Mouse (Mus musculus) hindbrain, embryonic 10.5 days (tissue): Measurements from ENCODE around the gene Igdcc3. TPM values are rescaled to one million over a fixed set of nuclear protein-coding genes. Genes with fewer than 3 reads are reported as not detected.
"Not testable (repeated sequence)": the region's sequence is repeated elsewhere in the genome, so short reads cannot be mapped to it uniquely, and the experiment has no call there.

ENCODE experiments used
- DNase-seq: peaks from one replicate; pipeline ENCODE4 v3.0.0-alpha.2; 2017; ENCODE audit warnings: low spot score
- H3K27ac ChIP-seq: fragments of 300-500 bp; sonication (generic); 2 replicates; pipeline ENCODE4 v1.5.1; 2016; ENCODE audit warnings: mild to moderate bottlenecking, moderate library complexity
- H3K27me3 ChIP-seq: fragments of 300-500 bp; sonication (generic); 2 replicates; pipeline ENCODE4 v1.6.1; 2016; ENCODE audit warnings: mild to moderate bottlenecking; ENCODE audit not compliant: poor library complexity, insufficient read depth, severe bottlenecking
- H3K36me3 ChIP-seq: fragments of 300-500 bp; sonication (generic); 2 replicates; pipeline ENCODE4 v1.6.1; 2016; ENCODE audit warnings: mild to moderate bottlenecking, moderate library complexity
- H3K4me1 ChIP-seq: fragments of 300-500 bp; sonication (generic); replicated peaks from 2 replicates; pipeline ENCODE4 v1.6.1; 2016; ENCODE audit warnings: mild to moderate bottlenecking
- H3K4me3 ChIP-seq: fragments of 300-500 bp; sonication (generic); 2 replicates; pipeline ENCODE4 v1.5.1; 2016; ENCODE audit warnings: mild to moderate bottlenecking, moderate library complexity
- H3K9me3 ChIP-seq: fragments of 300-500 bp; sonication (generic); 2 replicates; pipeline ENCODE4 v1.6.1; 2016; ENCODE audit warnings: mild to moderate bottlenecking, moderate library complexity
- WGBS: fragments of 180-500 bp; shearing (Covaris S2); methylation state at CpG from one replicate; pipeline ENCODE4 v1.1.7; 2016; 5-methylcytosine and 5-hydroxymethylcytosine counted together
- polyA plus RNA-seq: library from polyadenylated mRNA; unstranded; fragments of >200 nt; fragmentation: Nextera tagmentation; extraction: Ambion mirVana; gene quantifications from 2 replicates; pipeline ENCODE4 v1.2.1, GENCODE M21; 2016

The Igdcc3 gene
- polyA plus RNA-seq, 1 experiment from 2014 or later = 218 TPM

DNA sequence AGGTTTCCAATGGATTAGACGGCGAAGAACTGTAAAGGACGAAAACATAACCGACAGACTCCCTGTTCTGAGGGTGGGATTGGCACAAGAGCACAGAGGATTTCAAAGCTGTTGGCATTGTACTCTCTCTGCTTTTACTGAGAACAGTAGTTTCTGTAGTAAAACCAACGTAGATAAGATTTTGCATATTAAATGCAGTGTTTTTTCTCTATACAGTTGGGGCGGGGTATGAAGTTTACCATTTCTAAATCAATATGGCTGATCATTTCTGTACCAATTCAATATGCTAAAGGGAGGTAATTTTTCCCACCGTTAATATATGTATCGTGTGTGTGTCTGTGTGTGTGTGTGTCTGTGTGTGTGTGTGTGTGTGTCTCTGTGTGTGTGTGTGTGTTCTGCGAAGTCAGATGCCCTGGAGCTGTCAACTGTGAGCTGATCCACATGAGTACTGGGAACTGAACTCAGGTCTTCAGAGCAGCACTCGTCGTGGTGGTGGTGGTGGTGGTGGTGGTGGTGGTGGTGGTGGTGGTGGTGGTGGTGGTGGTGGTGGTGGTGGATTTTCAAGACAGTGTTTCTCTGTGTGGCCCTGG, 61.3 kb downstream of the Igdcc3 start:
- Histone ChIP-seq H3K36me3 (no peaks in the 10 kb centered on the region), H3K27me3 (no peaks in the 10 kb centered on the region), H3K9me3 (no peaks in the 10 kb centered on the region), H3K4me1 (peaks cover 10% of the 10 kb centered on the region), H3K27ac (peak overlapping the region; percentile 91), H3K4me3 (peak overlapping the region; percentile 52)
- WGBS = 36% methylated on average over 11 of the region's 11 CpGs
- DNase-seq = no peak

DNA sequence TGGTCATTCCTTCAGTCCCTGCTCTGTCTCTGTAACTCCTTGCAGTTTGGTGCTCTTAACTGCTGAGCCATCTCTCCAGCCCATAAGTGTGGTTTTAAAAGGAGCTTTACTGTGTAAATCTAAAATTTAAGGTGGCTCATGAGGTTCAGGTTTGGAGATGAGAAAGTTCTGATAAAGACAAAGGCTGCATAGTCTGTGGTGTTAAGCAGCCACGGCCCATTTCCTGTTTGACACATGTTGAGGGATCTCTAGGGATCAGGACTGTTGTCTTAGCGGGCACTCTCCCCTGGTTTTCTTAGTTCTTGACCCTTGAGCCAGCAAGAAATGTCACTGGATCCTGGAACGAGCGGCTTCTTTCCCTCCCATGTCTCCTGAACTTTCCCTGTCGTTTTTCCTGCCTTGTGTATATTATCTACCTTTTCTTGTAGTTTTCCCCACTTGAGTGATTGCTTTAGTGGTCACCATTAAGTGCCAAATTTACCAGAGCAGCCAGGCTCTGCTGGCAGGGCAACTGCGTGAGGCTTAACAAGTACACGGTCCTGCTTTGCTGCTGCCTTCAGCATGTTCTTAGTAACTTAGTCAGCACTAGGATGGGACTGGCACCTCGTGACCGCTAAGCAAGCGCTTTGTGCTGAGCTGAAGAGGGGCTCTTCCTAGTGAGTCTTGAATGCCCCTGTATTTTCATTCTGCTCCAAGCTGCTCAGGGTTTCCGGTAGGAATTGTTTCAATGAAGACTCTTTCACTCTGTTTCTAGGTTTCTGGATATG, 64.2 kb downstream of the Igdcc3 start:
- H3K4me3 ChIP-seq = no peak overlapping the region
- no peaks in the 10 kb centered on the region for H3K27me3 ChIP-seq
- WGBS = 68% methylated on average over 11 of the region's 11 CpGs
- no peak overlapping the region for H3K27ac ChIP-seq
- H3K9me3 ChIP-seq = no peaks in the 10 kb centered on the region
- no peaks in the 10 kb centered on the region for H3K36me3 ChIP-seq
- H3K4me1 ChIP-seq = peaks cover 5% of the 10 kb centered on the region; the same call in 1 of the 2 replicates
- DNase-seq = no peak

GRCm38 (mm10) chr9:65207041-65207815, 66.2 kb downstream of the Igdcc3 start:
- not testable (repeated sequence) for H3K9me3 ChIP-seq, H3K27ac ChIP-seq, H3K27me3 ChIP-seq, H3K36me3 ChIP-seq, H3K4me1 ChIP-seq, DNase-seq, H3K4me3 ChIP-seq
- 93% methylated on average over 9 of the region's 9 CpGs for WGBS

DNA sequence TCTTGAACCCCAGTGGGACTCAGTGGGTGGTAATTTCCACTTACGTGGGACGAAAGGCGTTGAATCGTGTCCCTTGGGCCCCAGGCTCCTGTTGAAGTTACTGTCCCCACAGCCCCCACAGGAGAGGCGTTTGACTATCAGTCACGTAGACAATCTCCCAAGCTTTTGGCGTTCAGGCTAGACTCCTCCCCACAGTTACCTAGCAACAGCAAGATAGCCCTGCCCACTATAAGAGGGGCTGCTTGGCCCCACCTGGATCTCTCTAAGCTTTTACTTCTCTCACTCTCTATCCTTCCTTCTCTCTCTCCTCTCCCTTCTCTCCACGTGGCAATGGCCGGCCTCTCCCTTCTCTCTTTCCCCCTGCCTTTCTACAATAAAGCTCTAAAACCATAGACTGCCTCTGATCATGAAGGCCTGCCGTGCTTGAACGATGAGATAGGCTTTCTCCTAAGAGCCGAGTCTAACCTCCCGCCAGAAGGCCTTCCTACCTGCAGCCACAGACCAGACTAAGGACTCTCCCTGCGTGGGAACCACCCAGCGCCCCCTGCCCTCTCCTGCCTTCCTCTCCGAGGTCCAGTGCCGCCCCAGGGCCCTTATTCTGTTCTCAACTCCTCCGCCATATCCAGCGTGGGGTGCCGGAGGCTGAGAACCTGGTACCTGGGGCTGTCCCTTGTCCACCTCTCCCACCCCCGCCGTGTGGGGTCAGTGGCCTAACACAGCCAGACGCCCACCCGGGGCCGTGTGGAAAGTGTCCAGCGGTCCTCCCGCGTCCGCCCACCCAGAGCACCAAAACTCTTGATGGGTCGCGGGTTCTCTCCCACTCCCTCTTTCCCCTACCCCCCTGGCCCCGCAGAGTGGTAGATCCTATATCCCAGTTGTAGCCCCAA, 67.5 kb downstream of the Igdcc3 start:
- Histone ChIP-seq H3K27me3 (no peaks in the 10 kb centered on the region), H3K27ac (no peak overlapping the region; the same call in 1 of the 2 replicates), H3K9me3 (no peaks in the 10 kb centered on the region), H3K36me3 (no peaks in the 10 kb centered on the region), H3K4me1 (peaks cover 3% of the 10 kb centered on the region; the same call in 1 of the 2 replicates), H3K4me3 (no peak overlapping the region)
- DNase-seq = no peak
- WGBS = 89% methylated on average over 32 of the region's 32 CpGs

GRCm38 (mm10) chr9:65211598-65211997, 70.6 kb downstream of the Igdcc3 start:
- DNase-seq = no peak
- H3K9me3 ChIP-seq = no peaks in the 10 kb centered on the region
- no peak overlapping the region for H3K4me3 ChIP-seq
- H3K27ac ChIP-seq = no peak overlapping the region
- WGBS = 46% methylated on average over 1 of the region's 1 CpGs
- peaks cover 23% of the 10 kb centered on the region for H3K4me1 ChIP-seq
- no peaks in the 10 kb centered on the region for H3K27me3 ChIP-seq
- no peaks in the 10 kb centered on the region for H3K36me3 ChIP-seq

- Histone ChIP-seq H3K9me3 (no peaks in the 10 kb centered on the region), H3K27ac (peak overlapping the region; percentile 91), H3K4me3 (peak overlapping the region; percentile 70), H3K27me3 (no peaks in the 10 kb centered on the region), H3K4me1 (peaks cover 32% of the 10 kb centered on the region), H3K36me3 (no peaks in the 10 kb centered on the region)
- 19% methylated on average over 10 of the region's 10 CpGs for WGBS
- no peak for DNase-seq
Measured at GRCm38 (mm10) chr9:65214425-65214777, 73.4 kb downstream of the Igdcc3 start.

GRCm38 (mm10) chr9:65214778-65215493, 73.9 kb downstream of the Igdcc3 start:
- Histone ChIP-seq H3K4me1 (peaks cover 32% of the 10 kb centered on the region), H3K36me3 (no peaks in the 10 kb centered on the region), H3K27ac (peak overlapping the region; percentile 91), H3K27me3 (no peaks in the 10 kb centered on the region), H3K9me3 (no peaks in the 10 kb centered on the region), H3K4me3 (peak overlapping the region; percentile 70)
- under 1% methylated on average over 59 of the region's 59 CpGs for WGBS
- DNase-seq = peak; percentile 88

DNA sequence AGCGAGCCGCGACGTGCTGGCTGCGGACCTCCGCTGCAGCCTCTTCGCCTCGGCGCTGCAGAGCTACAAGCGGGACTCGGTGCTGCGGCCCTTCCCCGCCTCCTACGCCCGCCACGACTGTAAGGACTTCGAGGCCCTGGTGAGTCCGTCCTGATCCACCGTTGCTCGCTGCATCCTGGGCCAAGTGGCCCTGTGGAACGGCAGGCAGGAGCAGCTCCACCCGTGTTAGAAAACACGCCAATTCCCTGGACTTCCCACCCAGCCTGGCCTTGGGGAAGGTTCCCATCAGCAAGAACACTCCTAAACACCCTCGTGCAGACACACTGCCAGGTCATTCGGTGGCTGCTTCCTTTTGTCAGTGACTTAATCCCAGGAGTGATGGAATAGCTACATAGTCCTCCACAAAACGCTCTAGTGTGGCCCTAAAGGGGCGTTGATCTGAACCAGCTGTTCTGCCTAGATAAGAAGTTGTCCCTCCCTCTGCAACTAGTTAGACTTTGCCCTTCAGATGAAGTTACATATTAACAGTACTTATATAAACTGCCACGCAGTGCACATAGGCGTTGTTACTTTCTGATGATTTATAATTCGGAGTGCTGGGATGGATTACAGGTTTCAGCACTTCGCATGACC, 74.6 kb downstream of the Igdcc3 start:
- peak overlapping the region; percentile 91 for H3K27ac ChIP-seq
- no peaks in the 10 kb centered on the region for H3K36me3 ChIP-seq
- H3K27me3 ChIP-seq = no peaks in the 10 kb centered on the region
- H3K9me3 ChIP-seq = no peaks in the 10 kb centered on the region
- DNase-seq = no peak
- 11% methylated on average over 31 of the region's 31 CpGs for WGBS
- peaks cover 32% of the 10 kb centered on the region for H3K4me1 ChIP-seq
- peak overlapping the region; percentile 70 for H3K4me3 ChIP-seq

- DNase-seq = no peak
- peaks cover 32% of the 10 kb centered on the region for H3K4me1 ChIP-seq
- no peaks in the 10 kb centered on the region for H3K27me3 ChIP-seq
- 75% methylated on average over 8 of the region's 8 CpGs for WGBS
- no peaks in the 10 kb centered on the region for H3K9me3 ChIP-seq
- no peak overlapping the region for H3K4me3 ChIP-seq
- no peaks in the 10 kb centered on the region for H3K36me3 ChIP-seq
- H3K27ac ChIP-seq = peak overlapping the region; percentile 40; the same call in 1 of the 2 replicates
Measured at GRCm38 (mm10) chr9:65216972-65217371, 76.0 kb downstream of the Igdcc3 start.

- Histone ChIP-seq H3K36me3 (no peaks in the 10 kb centered on the region), H3K9me3 (no peaks in the 10 kb centered on the region), H3K27me3 (no peaks in the 10 kb centered on the region), H3K4me1 (peaks cover 35% of the 10 kb centered on the region), H3K4me3 (no peak overlapping the region), H3K27ac (no peak overlapping the region)
- DNase-seq = no peak
- 77% methylated on average over 6 of the region's 6 CpGs for WGBS
Measured at GRCm38 (mm10) chr9:65217661-65218060, 76.7 kb downstream of the Igdcc3 start.

- Histone ChIP-seq H3K27me3 (no peaks in the 10 kb centered on the region), H3K27ac (no peak overlapping the region), H3K36me3 (no peaks in the 10 kb centered on the region), H3K9me3 (no peaks in the 10 kb centered on the region), H3K4me1 (peaks cover 35% of the 10 kb centered on the region), H3K4me3 (no peak overlapping the region)
- WGBS = 76% methylated on average over 1 of the region's 1 CpGs
- no peak for DNase-seq
Measured at GRCm38 (mm10) chr9:65218916-65219315, 77.9 kb downstream of the Igdcc3 start.
